ENCODE assay signal across 9 mouse cellular contexts in the genomic region with DNA sequence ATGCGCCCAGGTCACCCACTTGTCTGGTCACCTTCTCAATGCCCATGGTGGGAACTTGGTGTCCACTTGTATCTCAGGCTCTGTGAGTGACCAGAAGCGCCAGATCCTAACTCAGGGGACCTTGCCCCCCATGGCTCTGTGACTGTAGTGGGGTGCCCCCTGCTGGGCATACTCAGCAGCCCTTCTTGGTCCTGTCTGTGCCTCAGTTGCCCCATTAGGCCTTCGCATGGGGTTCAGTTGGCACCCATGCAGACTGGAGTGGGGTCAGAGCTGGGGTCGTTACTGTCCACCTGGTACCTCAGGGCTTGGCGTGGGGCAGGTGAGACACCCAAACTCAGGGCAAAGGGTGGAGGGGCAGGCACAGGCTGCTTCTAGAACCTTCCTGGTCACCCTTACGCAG. TPM values are rescaled to one million over a fixed set of nuclear protein-coding genes. Genes with fewer than 3 reads are reported as not detected.
DNase-seq lines count a peak whose midpoint lies in the region; ATAC-seq and TF ChIP-seq lines count a peak whose summit lies in the region.
"Had no signal": no experiment of that assay in that cellular context is flagged by ENCODE, and none has a peak within 500 bp of the region (broad histone marks: within the 10 kb centered on the region; RNA-seq: fewer than 3 reads in every experiment).

No protein-coding gene starts in this region.

- DNase-seq in embryo, embryonic 10 days (ENCODE audit: low spot score): peak; percentile 49
- no peak for DNase-seq in embryo, embryonic 9.5 days (ENCODE audit: extremely low spot score)
- DNase-seq in liver, adult 2 months (ENCODE audit: extremely low read depth, low read depth, low spot score): no peak
- no peak for DNase-seq in liver, embryonic 11.5 days (ENCODE audit: low spot score)
- peak; percentile 64 for DNase-seq in kidney, postnatal 14 days
- peak; percentile 42 for DNase-seq in thymus, postnatal 0 days (ENCODE audit: low spot score)
- DNase-seq in hindbrain, embryonic 11.5 days (ENCODE audit: low spot score): no peak

- no peak overlapping the region for H3K4me2 ChIP-seq in liver, embryonic 11.5 days
- H3K4me2 ChIP-seq in hindbrain, embryonic 11.5 days (replicated peaks; ENCODE audit: low read depth, low read length): no peak overlapping the region

- no peak overlapping the region for H3K9ac ChIP-seq in liver, adult 2 months (ENCODE audit: low read depth, low read length)
- H3K9ac ChIP-seq in liver, embryonic 11.5 days (ENCODE audit: low read depth, low read length): no peak overlapping the region
- no peak overlapping the region for H3K9ac ChIP-seq in hindbrain, embryonic 11.5 days (ENCODE audit: low read depth, low read length)

- WGBS in liver, adult 2 months: 81% methylated on average over 6 of the region's 6 CpGs
- whole genome bisulfite sequencing in liver, embryonic 11.5 days: 81% methylated on average over 6 of the region's 6 CpGs
- 86% methylated on average over 6 of the region's 6 CpGs for WGBS in hindbrain, embryonic 11.5 days

- no peaks in the 10 kb centered on the region for H3K79me2 ChIP-seq in liver, adult 2 months (ENCODE audit: control insufficient read depth, insufficient read depth, low read length)

- peak; percentile 83 for TF ChIP-seq CTCF in liver, adult 2 months (IDR thresholded peaks at IDR 0.05; ENCODE audit: low read depth, low read length)

- H3K4me3 ChIP-seq in liver, adult 2 months (ENCODE audit: insufficient read depth, low read depth, low read length): no peak overlapping the region
- H3K4me3 ChIP-seq in liver, embryonic 11.5 days (ENCODE audit: low read depth, low read length): no peak overlapping the region
- no peak overlapping the region for H3K4me3 ChIP-seq in hindbrain, embryonic 11.5 days (ENCODE audit: low read depth, low read length)

- H3K4me1 ChIP-seq in liver, adult 2 months (ENCODE audit: control insufficient read depth, insufficient read depth, low read length): peaks cover 2% of the 10 kb centered on the region; the same call in 1 of the 2 replicates
- peaks cover 5% of the 10 kb centered on the region; the same call in 1 of the 2 replicates for H3K4me1 ChIP-seq in liver, embryonic 11.5 days (replicated peaks; ENCODE audit: control insufficient read depth, insufficient read depth, low read length)
- H3K4me1 ChIP-seq in hindbrain, embryonic 11.5 days (replicated peaks; ENCODE audit: control insufficient read depth, insufficient read depth, low read length): no peaks in the 10 kb centered on the region

- TF ChIP-seq POLR2A in liver, adult 2 months (IDR thresholded peaks at IDR 0.05; ENCODE audit: extremely low read depth, insufficient read depth, low read length): no peak

- no peak for ATAC-seq in liver, embryonic 11.5 days (replicated peaks; ENCODE audit: low FRiP score)
- no peak for ATAC-seq in hindbrain, embryonic 11.5 days (ENCODE audit: low FRiP score)
- no peak for ATAC-seq in megakaryocyte progenitor cell, adult 5-6 weeks (replicated peaks; ENCODE audit: poor library complexity)

- no peaks in the 10 kb centered on the region for H3K36me3 ChIP-seq in liver, adult 2 months (ENCODE audit: control insufficient read depth, insufficient read depth, low read length)
- peaks cover 23% of the 10 kb centered on the region for H3K36me3 ChIP-seq in liver, embryonic 11.5 days (ENCODE audit: control insufficient read depth, insufficient read depth, low read length)
- 0 out of 2 replicates have a peak, but pooled peaks cover 6% of the 10 kb centered on the region for H3K36me3 ChIP-seq in hindbrain, embryonic 11.5 days (ENCODE audit: control insufficient read depth, insufficient read depth, low read length)

- no peak overlapping the region for H3K27ac ChIP-seq in liver, adult 2 months (replicated peaks; ENCODE audit: insufficient read depth, low read depth, low read length)
- no peak overlapping the region for H3K27ac ChIP-seq in liver, embryonic 11.5 days (ENCODE audit: low read depth, low read length)
- no peak overlapping the region for H3K27ac ChIP-seq in hindbrain, embryonic 11.5 days (ENCODE audit: low read depth, low read length)

- H3K27me3 ChIP-seq in liver, adult 2 months (ENCODE audit: control insufficient read depth, insufficient read depth, low read length): no peaks in the 10 kb centered on the region
- no peaks in the 10 kb centered on the region for H3K27me3 ChIP-seq in liver, embryonic 11.5 days (replicated peaks; ENCODE audit: control insufficient read depth, insufficient read depth, low read length)
- no peaks in the 10 kb centered on the region for H3K27me3 ChIP-seq in hindbrain, embryonic 11.5 days (ENCODE audit: control insufficient read depth, insufficient read depth, low read length)

- no peaks in the 10 kb centered on the region for H3K9me3 ChIP-seq in liver, embryonic 11.5 days (ENCODE audit: control insufficient read depth, low read length)
- no peaks in the 10 kb centered on the region for H3K9me3 ChIP-seq in hindbrain, embryonic 11.5 days (ENCODE audit: control insufficient read depth, low read length)

RNA-seq across cellular contexts. Expression of a gene that starts 6.0 kb away (rescaled TPM):
- total RNA-seq in liver, adult 2 months (2014; rRNA removed): 24.8 TPM in 2 replicates
- 59.8 and 63.3 TPM in 2 replicates for polyA plus RNA-seq in liver, adult 2 months (2012; rRNA removed)
- 164 and 171 TPM in 2 replicates for polyA plus RNA-seq in liver, embryonic 11.5 days (2014; fragmentation: Nextera tagmentation; extraction: Ambion mirVana)
- polyA plus RNA-seq in thymus, postnatal 0 days (2015; fragmentation: Nextera tagmentation; extraction: Ambion mirVana): 77.5 and 85.8 TPM in 2 replicates
- polyA plus RNA-seq in hindbrain, embryonic 11.5 days (2014; fragmentation: Nextera tagmentation; extraction: Ambion mirVana): 94.7 and 102 TPM in 2 replicates
- total RNA-seq in megakaryocyte progenitor cell, adult 5-6 weeks (2015): 36.8 and 57.4 TPM in 2 replicates
- total RNA-seq in megakaryocyte progenitor cell, adult 5-6 weeks (2017): 24.6 and 29.7 TPM in 2 replicates

RNA-seq across cellular contexts. Expression of a gene that starts 16.6 kb away (rescaled TPM):
- 0.18 TPM in 1 of 2 replicates, not detected in the other for total RNA-seq in liver, adult 2 months (2014; rRNA removed)
- 0.45 TPM in 2 replicates for polyA plus RNA-seq in liver, adult 2 months (2012; rRNA removed)
- polyA plus RNA-seq in liver, embryonic 11.5 days (2014; fragmentation: Nextera tagmentation; extraction: Ambion mirVana): 0.10 and 0.14 TPM in 2 replicates
- polyA plus RNA-seq in thymus, postnatal 0 days (2015; fragmentation: Nextera tagmentation; extraction: Ambion mirVana): 0.09 and 0.20 TPM in 2 replicates
- 0.29 and 0.49 TPM in 2 replicates for polyA plus RNA-seq in hindbrain, embryonic 11.5 days (2014; fragmentation: Nextera tagmentation; extraction: Ambion mirVana)
- total RNA-seq in megakaryocyte progenitor cell, adult 5-6 weeks (2015): not detected in 2 replicates
- not detected in 2 replicates for total RNA-seq in megakaryocyte progenitor cell, adult 5-6 weeks (2017)
- total RNA-seq: common myeloid progenitor, adult 5-6 weeks had no signal

RNA-seq across cellular contexts. Expression of a gene that starts 27.1 kb away (rescaled TPM):
- 0.37 and 0.74 TPM in 2 replicates for total RNA-seq in liver, adult 2 months (2014; rRNA removed)
- 0.69 and 1.7 TPM in 2 replicates for polyA plus RNA-seq in liver, adult 2 months (2012; rRNA removed)
- 10.8 and 12.4 TPM in 2 replicates for polyA plus RNA-seq in liver, embryonic 11.5 days (2014; fragmentation: Nextera tagmentation; extraction: Ambion mirVana)
- polyA plus RNA-seq in thymus, postnatal 0 days (2015; fragmentation: Nextera tagmentation; extraction: Ambion mirVana): 3.7 TPM in 2 replicates
- polyA plus RNA-seq in hindbrain, embryonic 11.5 days (2014; fragmentation: Nextera tagmentation; extraction: Ambion mirVana): 4.9 and 9.0 TPM in 2 replicates
- total RNA-seq in megakaryocyte progenitor cell, adult 5-6 weeks (2015): 19.9 and 21.6 TPM in 2 replicates
- 31.0 and 32.2 TPM in 2 replicates for total RNA-seq in megakaryocyte progenitor cell, adult 5-6 weeks (2017)

RNA-seq across cellular contexts. Expression of a gene that starts 30.2 kb away (rescaled TPM):
- 35.7 and 51.7 TPM in 2 replicates for total RNA-seq in liver, adult 2 months (2014; rRNA removed)
- polyA plus RNA-seq in liver, adult 2 months (2012; rRNA removed): 223 and 259 TPM in 2 replicates
- polyA plus RNA-seq in liver, embryonic 11.5 days (2014; fragmentation: Nextera tagmentation; extraction: Ambion mirVana): 14.9 and 20.2 TPM in 2 replicates
- polyA plus RNA-seq in thymus, postnatal 0 days (2015; fragmentation: Nextera tagmentation; extraction: Ambion mirVana): 19.4 and 25.8 TPM in 2 replicates
- 14.6 and 16.1 TPM in 2 replicates for polyA plus RNA-seq in hindbrain, embryonic 11.5 days (2014; fragmentation: Nextera tagmentation; extraction: Ambion mirVana)
- 38.9 and 44.2 TPM in 2 replicates for total RNA-seq in megakaryocyte progenitor cell, adult 5-6 weeks (2015)
- total RNA-seq in megakaryocyte progenitor cell, adult 5-6 weeks (2017): 44.6 and 54.8 TPM in 2 replicates

RNA-seq across cellular contexts. Expression of a gene that starts 32.9 kb away (rescaled TPM):
- total RNA-seq in liver, adult 2 months (2014; rRNA removed): 12.4 and 15.5 TPM in 2 replicates
- 78.8 and 80.0 TPM in 2 replicates for polyA plus RNA-seq in liver, adult 2 months (2012; rRNA removed)
- polyA plus RNA-seq in liver, embryonic 11.5 days (2014; fragmentation: Nextera tagmentation; extraction: Ambion mirVana): 99.4 and 104 TPM in 2 replicates
- polyA plus RNA-seq in thymus, postnatal 0 days (2015; fragmentation: Nextera tagmentation; extraction: Ambion mirVana): 129 and 131 TPM in 2 replicates
- polyA plus RNA-seq in hindbrain, embryonic 11.5 days (2014; fragmentation: Nextera tagmentation; extraction: Ambion mirVana): 131 and 139 TPM in 2 replicates
- 72.3 and 78.7 TPM in 2 replicates for total RNA-seq in megakaryocyte progenitor cell, adult 5-6 weeks (2015)
- total RNA-seq in megakaryocyte progenitor cell, adult 5-6 weeks (2017): 35.1 and 50.7 TPM in 2 replicates

Comparison
In these comparisons a context has a peak if more than half of its experiments do, and no peak if none do; other contexts are left out.
1. DNase-seq: peak in embryo, embryonic 10 days (single experiment), kidney, postnatal 14 days (single experiment) and thymus, postnatal 0 days (single experiment); none in embryo, embryonic 9.5 days (single experiment), liver, adult 2 months (single experiment), liver, embryonic 11.5 days (single experiment) and hindbrain, embryonic 11.5 days (single experiment).